Mouse (Mus musculus) heart, embryonic 11.5 days (tissue): ENCODE data around the gene Olfr313. TPM values are rescaled to one million over a fixed set of nuclear protein-coding genes. Genes with fewer than 3 reads are reported as not detected.
"Not testable (repeated sequence)": the region's sequence is repeated elsewhere in the genome, so short reads cannot be mapped to it uniquely, and the experiment has no call there.

Source experiments
- ATAC-seq: fragments of 200-750 bp; cut with Nextera tagmentation; replicated peaks from 2 replicates; pipeline ENCODE4 v1.8.0; 2017; ENCODE audit warnings: moderate library complexity; ENCODE audit not compliant: insufficient number of reproducible peaks, low FRiP score, low TSS enrichment
- H3K27ac ChIP-seq: fragments of 300-500 bp; sonication (generic); 2 replicates; pipeline ENCODE4 v1.5.1; 2014; ENCODE audit warnings: mild to moderate bottlenecking, low read depth, low read length
- H3K27me3 ChIP-seq: fragments of 300-500 bp; sonication (generic); 2 replicates; pipeline ENCODE4 v1.6.1; 2014; ENCODE audit warnings: mild to moderate bottlenecking, low read length, mixed read lengths; ENCODE audit not compliant: control insufficient read depth, insufficient read depth
- H3K36me3 ChIP-seq: fragments of 300-500 bp; sonication (generic); 2 replicates; pipeline ENCODE4 v1.6.1; 2014; ENCODE audit warnings: mild to moderate bottlenecking, low read length, moderate library complexity, mixed read lengths; ENCODE audit not compliant: control insufficient read depth, insufficient read depth
- H3K4me1 ChIP-seq: fragments of 300-500 bp; sonication (generic); 2 replicates; pipeline ENCODE4 v1.6.1; 2014; ENCODE audit warnings: low read length; ENCODE audit not compliant: control insufficient read depth, insufficient read depth
- H3K4me2 ChIP-seq: fragments of 300-500 bp; sonication (generic); 2 replicates; pipeline ENCODE4 v1.6.1; 2014; ENCODE audit warnings: mild to moderate bottlenecking, moderate library complexity
- H3K4me3 ChIP-seq: fragments of 300-500 bp; sonication (generic); 2 replicates; pipeline ENCODE4 v1.5.1; 2014; ENCODE audit warnings: low read depth, low read length
- H3K9ac ChIP-seq: fragments of 300-500 bp; sonication (generic); 2 replicates; pipeline ENCODE4 v1.6.1; 2014; ENCODE audit warnings: mild to moderate bottlenecking, low read depth, low read length, moderate library complexity
- H3K9me3 ChIP-seq: fragments of 300-500 bp; sonication (generic); replicated peaks from 2 replicates; pipeline ENCODE4 v1.6.1; 2016; ENCODE audit warnings: low read length; ENCODE audit not compliant: control insufficient read depth
- WGBS: fragments of 180-500 bp; shearing (Covaris S2); extraction: QIAGEN DNeasy Blood & Tissue Kit; methylation state at CpG from one replicate; pipeline ENCODE4 v1.1.7; 2014; ENCODE audit not compliant: insufficient replicate concordance; 5-methylcytosine and 5-hydroxymethylcytosine counted together
- polyA plus RNA-seq: library from polyadenylated mRNA; unstranded; fragments of >200 nt; fragmentation: Nextera tagmentation; extraction: Ambion mirVana; gene quantifications from 2 replicates; pipeline ENCODE4 v1.2.1, GENCODE M21; 2014

Gene Olfr313
- not detected in 2 replicates for polyA plus RNA-seq

GRCm38 (mm10) chr11:58814700-58815099 is at the start of gene Olfr313:
Gene Olfr313, plus strand, starts transcription at chr11:58815000.
- not testable (repeated sequence) for ATAC-seq, H3K9me3 ChIP-seq, H3K4me1 ChIP-seq, H3K27me3 ChIP-seq, H3K27ac ChIP-seq, H3K9ac ChIP-seq, H3K4me3 ChIP-seq, H3K4me2 ChIP-seq, H3K36me3 ChIP-seq
- 35% methylated on average over 1 of the region's 1 CpGs for WGBS

GRCm38 (mm10) chr11:58772888-58773287 is 41.9 kb upstream of the Olfr313 start, which contains the start of gene Olfr315:
Gene Olfr315, plus strand, starts transcription at chr11:58773188.
- Histone ChIP-seq H3K4me2 (no peak within 1 kb of the TSS), H3K4me1 (no peaks in the 10 kb centered on the region), H3K36me3 (no peaks in the 10 kb centered on the region), H3K9ac (no peak within 1 kb of the TSS), H3K4me3 (no peak within 1 kb of the TSS), H3K27me3 (no peaks in the 10 kb centered on the region), H3K27ac (no peak within 1 kb of the TSS), H3K9me3 (no peaks in the 10 kb centered on the region)
- ATAC-seq: no peak

- Histone ChIP-seq H3K27me3 (no peaks in the 10 kb centered on the region), H3K9me3 (no peaks in the 10 kb centered on the region), H3K27ac (no peak within 1 kb of the TSS), H3K9ac (no peak within 1 kb of the TSS), H3K36me3 (no peaks in the 10 kb centered on the region), H3K4me2 (no peak within 1 kb of the TSS), H3K4me3 (no peak within 1 kb of the TSS), H3K4me1 (peaks cover 3% of the 10 kb centered on the region; the same call in 1 of the 2 replicates)
- no peak for ATAC-seq
- WGBS: 67% methylated on average over 6 of the region's 6 CpGs
Measured at GRCm38 (mm10) chr11:58782480-58783089, 32.2 kb upstream of the Olfr313 start, which contains the start of gene Olfr314. Gene Olfr314, plus strand, starts transcription at chr11:58782952.

DNA sequence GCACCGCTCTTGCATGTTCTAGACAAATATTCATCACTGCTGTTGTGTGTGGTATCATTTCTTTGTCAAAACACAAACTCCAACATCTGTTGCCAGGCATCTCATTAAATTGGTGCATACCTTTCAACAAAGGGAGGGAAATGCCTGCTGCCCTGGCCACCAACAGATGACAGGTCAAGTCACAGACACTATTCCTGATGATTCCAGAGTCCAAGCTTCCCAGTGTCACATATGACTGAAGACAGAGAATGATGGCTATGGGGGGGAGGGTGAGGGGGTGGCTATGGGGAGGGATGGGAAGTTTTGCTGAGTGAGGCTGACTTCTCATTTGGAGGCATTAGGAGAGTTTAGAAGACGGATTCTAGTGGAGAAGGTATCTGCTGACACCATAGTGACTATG is 30.6 kb upstream of the Olfr313 start:
- Histone ChIP-seq H3K27ac (no peak overlapping the region), H3K9ac (no peak overlapping the region), H3K27me3 (no peaks in the 10 kb centered on the region), H3K36me3 (no peaks in the 10 kb centered on the region), H3K4me2 (no peak overlapping the region), H3K4me3 (no peak overlapping the region), H3K9me3 (no peaks in the 10 kb centered on the region), H3K4me1 (peaks cover 3% of the 10 kb centered on the region; the same call in 1 of the 2 replicates)
- WGBS: 73% methylated on average over 2 of the region's 2 CpGs
- no peak for ATAC-seq

DNA sequence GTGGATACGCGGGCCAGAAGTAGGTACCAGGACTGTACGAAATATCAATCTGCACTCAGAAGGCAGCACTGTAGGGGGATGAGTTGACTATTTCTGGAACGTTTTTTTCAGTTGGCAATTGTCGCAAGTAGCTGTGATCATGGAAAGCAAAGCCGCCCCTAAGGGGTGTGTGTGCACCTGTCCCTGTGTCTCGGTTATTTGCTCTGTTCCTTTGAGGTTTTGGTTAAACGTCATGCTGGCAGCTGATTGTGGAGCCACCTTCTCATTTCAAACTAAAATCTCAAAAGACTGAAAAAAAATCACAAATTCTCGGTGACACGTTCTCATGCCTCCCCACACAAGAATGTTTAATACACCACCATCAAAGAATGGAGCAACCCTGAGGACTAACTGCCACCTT is 27.1 kb upstream of the Olfr313 start:
- no peaks in the 10 kb centered on the region for H3K9me3 ChIP-seq
- no peak overlapping the region for H3K27ac ChIP-seq
- no peaks in the 10 kb centered on the region for H3K27me3 ChIP-seq
- H3K4me2 ChIP-seq: no peak overlapping the region
- H3K9ac ChIP-seq: no peak overlapping the region
- no peak overlapping the region for H3K4me3 ChIP-seq
- peaks cover 3% of the 10 kb centered on the region; the same call in 1 of the 2 replicates for H3K4me1 ChIP-seq
- no peaks in the 10 kb centered on the region for H3K36me3 ChIP-seq
- WGBS: 83% methylated on average over 10 of the region's 10 CpGs
- no peak for ATAC-seq

DNA sequence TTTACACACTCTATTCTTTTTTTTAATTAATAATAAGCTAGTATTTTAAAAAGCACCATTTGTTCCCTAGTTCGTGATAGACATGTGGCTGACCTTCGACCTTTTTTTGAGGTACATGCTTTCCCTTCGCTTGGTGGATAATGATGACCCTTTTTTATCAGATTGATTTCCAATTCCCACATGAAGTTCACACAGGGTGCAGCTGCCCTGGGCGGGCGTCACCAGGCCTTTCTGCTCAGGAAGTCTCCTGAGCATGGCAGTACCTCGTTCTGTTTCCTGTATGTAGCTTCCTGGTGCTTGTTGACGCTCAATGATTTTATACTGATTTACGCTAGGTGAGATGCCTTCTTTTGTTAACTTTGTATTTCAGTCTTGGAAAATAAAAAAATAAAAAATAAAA is 26.5 kb upstream of the Olfr313 start:
- WGBS: 76% methylated on average over 8 of the region's 8 CpGs
- Histone ChIP-seq H3K4me2 (no peak overlapping the region), H3K9ac (no peak overlapping the region), H3K4me1 (no peaks in the 10 kb centered on the region), H3K9me3 (no peaks in the 10 kb centered on the region), H3K27me3 (no peaks in the 10 kb centered on the region), H3K27ac (no peak overlapping the region), H3K36me3 (no peaks in the 10 kb centered on the region), H3K4me3 (no peak overlapping the region)
- ATAC-seq: no peak

GRCm38 (mm10) chr11:58789532-58789931 is 25.3 kb upstream of the Olfr313 start:
- Histone ChIP-seq H3K9ac (no peak overlapping the region), H3K36me3 (no peaks in the 10 kb centered on the region), H3K9me3 (no peaks in the 10 kb centered on the region), H3K4me3 (no peak overlapping the region), H3K27me3 (no peaks in the 10 kb centered on the region), H3K4me1 (no peaks in the 10 kb centered on the region), H3K4me2 (no peak overlapping the region), H3K27ac (no peak overlapping the region)
- ATAC-seq: no peak
- 27% methylated on average over 3 of the region's 3 CpGs for WGBS

- no peaks in the 10 kb centered on the region for H3K9me3 ChIP-seq
- no peak for ATAC-seq
- H3K4me3 ChIP-seq: no peak overlapping the region
- H3K36me3 ChIP-seq: no peaks in the 10 kb centered on the region
- H3K4me1 ChIP-seq: no peaks in the 10 kb centered on the region
- no peak overlapping the region for H3K27ac ChIP-seq
- H3K4me2 ChIP-seq: no peak overlapping the region
- WGBS: 44% methylated on average over 2 of the region's 2 CpGs
- H3K27me3 ChIP-seq: no peaks in the 10 kb centered on the region
- no peak overlapping the region for H3K9ac ChIP-seq
Measured at GRCm38 (mm10) chr11:58790053-58790452, 24.7 kb upstream of the Olfr313 start.

DNA sequence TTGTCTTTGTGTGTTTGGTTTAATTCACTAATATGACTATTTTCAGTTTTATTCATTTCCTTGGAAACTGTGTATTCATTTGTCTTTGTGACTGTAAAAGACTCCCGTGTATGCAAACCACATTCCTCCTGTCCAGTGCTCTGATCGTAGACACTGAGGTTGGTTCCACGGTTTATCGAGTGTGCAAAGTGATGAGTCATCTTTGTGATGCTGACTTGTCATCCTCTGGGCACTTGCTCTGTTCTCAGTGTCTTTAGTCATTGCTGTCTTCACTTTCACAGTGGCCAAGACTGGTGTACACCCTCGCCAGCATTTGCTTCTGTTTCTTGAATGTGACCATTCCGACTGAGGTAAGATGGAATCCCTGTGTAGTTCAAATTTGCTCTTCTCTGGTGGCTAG is 24.2 kb upstream of the Olfr313 start:
- Histone ChIP-seq H3K9me3 (no peaks in the 10 kb centered on the region), H3K4me1 (no peaks in the 10 kb centered on the region), H3K36me3 (no peaks in the 10 kb centered on the region), H3K4me3 (no peak overlapping the region), H3K4me2 (no peak overlapping the region), H3K27me3 (no peaks in the 10 kb centered on the region), H3K9ac (no peak overlapping the region), H3K27ac (no peak overlapping the region)
- WGBS: 67% methylated on average over 6 of the region's 6 CpGs
- no peak for ATAC-seq
